Mouse (Mus musculus) B cell, adult (primary cell): ENCODE measurements around the gene 4930558K02Rik. TPM values are rescaled to one million over a fixed set of nuclear protein-coding genes. Genes with fewer than 3 reads are reported as not detected.

Experiments used
- total RNA-seq: library from RNA; stranded (reverse); gene quantifications from 4 replicates; pipeline ENCODE4 v1.2.4, GENCODE M21; 2023; ENCODE audit not compliant: inconsistent age

4930558K02Rik gene
- not detected in 4 replicates for total RNA-seq

GRCm38 (mm10) chr1:161979536-161979935 is at the start of gene 4930558K02Rik:
4930558K02Rik (minus strand) TSS chr1:161979636.

GRCm38 (mm10) chr1:161968589-161969407 is 10.6 kb downstream of the 4930558K02Rik start, which contains the start of gene Pigc:
Pigc (plus strand) TSS chr1:161969186.

Other genes with a start within 250 kb of the 4930558K02Rik start
- 0.45 to 0.54 TPM in 2 of 4 replicates, not detected in the others for gene Fasl, start 191.1 kb downstream of the 4930558K02Rik start, total RNA-seq
- gene Suco, start 103.0 kb downstream of the 4930558K02Rik start, total RNA-seq: 109 to 169 TPM (median 154 TPM) in 4 replicates
- gene Pigc, start 10.4 kb downstream of the 4930558K02Rik start, total RNA-seq: 13.7 to 19.3 TPM (median 15.1 TPM) in 4 replicates